Mouse (Mus musculus) forebrain, embryonic 14.5 days (tissue): ENCODE measurements at regions not wholly inside any gene's neighbourhood (a gene's known extent, or its start where the extent isn't known, plus 50 kb on each side); places are given as distances from the start of the nearest gene placed in this dataset.

Experiments used
- ATAC-seq: fragments of 200-750 bp; cut with Nextera tagmentation; 2 replicates; pipeline ENCODE4 v1.8.0; 2017; ENCODE audit warnings: mild to moderate bottlenecking, moderate library complexity
- DNase-seq: peaks from one replicate; pipeline ENCODE4 v3.0.0-alpha.2; 2015; ENCODE audit warnings: low spot score
- H3K27ac ChIP-seq: fragments of 300-500 bp; sonication (generic); 2 replicates; pipeline ENCODE4 v1.5.1; 2014; ENCODE audit warnings: low read depth, mild to moderate bottlenecking, control low read depth, low read length, moderate library complexity
- H3K27me3 ChIP-seq: fragments of 300-500 bp; sonication (generic); replicated peaks from 2 replicates; pipeline ENCODE4 v1.6.1; 2014; ENCODE audit warnings: low read length, control low read depth, mixed read lengths; ENCODE audit not compliant: control insufficient read depth, insufficient read depth
- H3K36me3 ChIP-seq: fragments of 300-500 bp; sonication (generic); 2 replicates; pipeline ENCODE4 v1.6.1; 2014; ENCODE audit warnings: low read length, control low read depth; ENCODE audit not compliant: control insufficient read depth, insufficient read depth
- H3K4me1 ChIP-seq: fragments of 300-500 bp; sonication (generic); 2 replicates; pipeline ENCODE4 v1.6.1; 2014; ENCODE audit warnings: antibody characterized with exemption, low read length, control low read depth; ENCODE audit not compliant: control insufficient read depth, insufficient read depth
- H3K4me2 ChIP-seq: fragments of 300-500 bp; sonication (generic); 2 replicates; pipeline ENCODE4 v1.6.1; 2014; ENCODE audit warnings: mild to moderate bottlenecking, control low read depth, low read length
- H3K4me3 ChIP-seq: fragments of 300-500 bp; sonication (generic); 2 replicates; pipeline ENCODE4 v1.5.1; 2014; ENCODE audit warnings: low read depth, low read length, control low read depth
- H3K9ac ChIP-seq: fragments of 300-500 bp; sonication (generic); 2 replicates; pipeline ENCODE4 v1.6.1; 2014; ENCODE audit warnings: mild to moderate bottlenecking, low read length, control low read depth, moderate library complexity
- H3K9me3 ChIP-seq: fragments of 300-500 bp; sonication (generic); replicated peaks from 2 replicates; pipeline ENCODE4 v1.6.1; 2016; ENCODE audit warnings: low read length, control low read depth, mixed read lengths; ENCODE audit not compliant: control insufficient read depth
- WGBS: fragments of 180-500 bp; shearing (Covaris S2); extraction: QIAGEN DNeasy Blood & Tissue Kit; methylation state at CpG from one replicate; pipeline ENCODE4 v1.1.7; 2014; 5-methylcytosine and 5-hydroxymethylcytosine counted together

DNA sequence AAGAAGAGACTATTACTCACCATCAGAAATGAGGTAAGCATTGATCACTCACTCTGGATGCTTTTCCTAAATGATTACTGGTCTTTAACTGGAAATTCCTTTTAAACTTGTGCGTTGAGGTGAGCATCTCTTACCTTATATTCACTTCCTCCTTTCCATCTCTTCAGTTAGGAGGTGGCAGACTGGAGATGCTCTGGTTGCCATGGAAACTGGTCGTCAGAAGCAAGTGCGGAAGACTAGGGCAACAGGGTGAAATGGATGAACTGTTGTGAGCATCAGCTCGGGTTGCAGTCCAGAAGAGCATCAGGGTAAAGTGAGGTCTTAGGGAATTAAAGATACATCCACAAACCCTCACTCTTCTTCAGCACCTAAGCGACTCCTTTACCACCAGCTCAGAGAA, 86.2 kb upstream of the Rab3gap2 start:
- no peak for ATAC-seq
- no peak overlapping the region for H3K4me2 ChIP-seq
- H3K4me1 ChIP-seq: no peaks in the 10 kb centered on the region
- H3K9me3 ChIP-seq: no peaks in the 10 kb centered on the region
- H3K27ac ChIP-seq: no peak overlapping the region
- no peaks in the 10 kb centered on the region for H3K36me3 ChIP-seq
- 62% methylated on average over 5 of the region's 5 CpGs for WGBS
- H3K27me3 ChIP-seq: no peaks in the 10 kb centered on the region
- H3K4me3 ChIP-seq: no peak overlapping the region
- DNase-seq: peak; percentile 6
- no peak overlapping the region for H3K9ac ChIP-seq

DNA sequence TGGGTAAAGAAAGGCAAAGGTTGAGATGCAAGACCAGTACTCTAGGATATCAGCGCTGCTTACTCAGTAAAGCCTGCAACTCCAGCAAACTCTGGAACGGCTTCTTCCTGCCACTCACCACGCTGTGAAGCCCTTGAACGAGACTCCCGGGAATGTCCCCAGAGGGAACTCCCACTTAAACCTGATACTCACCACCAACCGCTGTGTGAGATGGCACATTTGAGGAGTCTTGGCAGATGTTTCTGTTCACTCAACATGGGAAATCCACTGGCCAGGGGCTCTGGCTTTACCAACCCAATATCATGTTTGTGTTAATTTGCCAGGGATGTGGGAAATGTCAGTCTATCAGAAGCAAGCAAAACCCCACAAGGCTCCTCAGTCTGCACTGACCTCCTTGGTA, 90.2 kb upstream of the Rab3gap2 start:
- WGBS: 90% methylated on average over 6 of the region's 6 CpGs
- H3K9ac ChIP-seq: no peak overlapping the region
- H3K4me3 ChIP-seq: no peak overlapping the region
- no peaks in the 10 kb centered on the region for H3K36me3 ChIP-seq
- ATAC-seq (no peak), DNase-seq (no peak)
- no peaks in the 10 kb centered on the region; the same call in 1 of the 2 replicates for H3K4me1 ChIP-seq
- H3K4me2 ChIP-seq: no peak overlapping the region
- no peaks in the 10 kb centered on the region for H3K27me3 ChIP-seq
- H3K27ac ChIP-seq: no peak overlapping the region
- H3K9me3 ChIP-seq: no peaks in the 10 kb centered on the region

DNA sequence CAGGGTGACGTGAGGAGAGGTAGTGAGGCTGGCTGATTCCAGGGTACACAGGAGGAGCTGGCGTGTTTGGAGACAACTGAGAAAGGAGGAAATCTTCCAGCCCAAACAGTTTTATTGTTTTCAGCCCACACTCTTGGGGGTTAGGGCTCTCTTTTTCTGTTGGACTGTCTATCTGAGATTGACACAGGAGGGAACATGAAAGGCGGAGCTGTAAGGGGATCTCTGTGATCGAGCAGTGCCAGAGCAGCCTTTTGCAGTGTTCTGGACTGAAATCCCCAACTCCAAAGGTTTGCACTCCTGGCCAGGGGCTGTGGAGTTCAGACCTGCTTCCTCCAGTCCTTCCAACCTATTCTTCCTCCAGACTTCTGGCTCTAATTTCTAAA, 91.9 kb upstream of the Rab3gap2 start:
- ATAC-seq: no peak

DNA sequence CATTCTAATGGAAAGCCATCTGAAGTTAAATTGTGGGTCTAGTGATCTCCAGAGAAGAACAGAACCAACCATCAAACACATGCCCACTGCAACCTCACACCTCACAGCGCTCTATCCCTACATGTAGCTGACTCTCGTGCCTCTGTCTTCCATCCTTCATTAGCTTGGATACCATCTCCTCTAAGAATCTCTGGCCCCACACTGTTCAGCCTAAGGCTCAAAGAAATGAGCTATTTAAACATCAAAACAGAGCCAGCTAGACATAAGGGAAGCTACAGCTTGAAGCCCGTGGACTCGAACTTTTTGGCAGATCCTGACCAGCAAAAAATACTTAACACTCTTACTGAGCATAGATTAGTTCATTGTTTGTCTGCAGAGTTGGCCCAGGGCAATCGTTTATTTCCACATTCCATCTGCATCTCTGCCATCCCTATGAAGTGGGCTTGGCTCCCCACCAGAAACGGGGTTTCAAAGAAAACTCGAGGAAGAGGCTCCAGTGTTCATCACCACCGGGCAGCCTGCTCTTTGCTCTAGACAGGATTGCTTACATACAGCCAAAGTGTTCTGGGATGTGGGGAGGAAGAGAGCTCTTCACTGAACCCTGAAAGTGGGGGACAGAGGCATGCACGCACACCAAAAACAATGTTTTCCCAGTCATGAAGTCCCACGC, 92.4 kb upstream of the Rab3gap2 start:
- Histone ChIP-seq H3K36me3 (no peaks in the 10 kb centered on the region), H3K9me3 (no peaks in the 10 kb centered on the region), H3K4me2 (no peak overlapping the region), H3K4me1 (no peaks in the 10 kb centered on the region; the same call in 1 of the 2 replicates), H3K4me3 (no peak overlapping the region), H3K27ac (no peak overlapping the region), H3K27me3 (no peaks in the 10 kb centered on the region), H3K9ac (no peak overlapping the region)
- WGBS: 56% methylated on average over 10 of the region's 10 CpGs
- DNase-seq (peak; percentile 45), ATAC-seq (peak; percentile 34; the same call in 1 of the 2 replicates)

More for the DNA sequence above, 91.9 kb upstream of the Rab3gap2 start:
- DNase-seq: no peak
- H3K27ac ChIP-seq: no peak overlapping the region
- no peaks in the 10 kb centered on the region; the same call in 1 of the 2 replicates for H3K4me1 ChIP-seq
- no peak overlapping the region for H3K9ac ChIP-seq
- no peak overlapping the region for H3K4me3 ChIP-seq
- H3K9me3 ChIP-seq: no peaks in the 10 kb centered on the region
- H3K36me3 ChIP-seq: no peaks in the 10 kb centered on the region
- H3K27me3 ChIP-seq: no peaks in the 10 kb centered on the region
- H3K4me2 ChIP-seq: no peak overlapping the region
- 63% methylated on average over 4 of the region's 4 CpGs for WGBS

DNA sequence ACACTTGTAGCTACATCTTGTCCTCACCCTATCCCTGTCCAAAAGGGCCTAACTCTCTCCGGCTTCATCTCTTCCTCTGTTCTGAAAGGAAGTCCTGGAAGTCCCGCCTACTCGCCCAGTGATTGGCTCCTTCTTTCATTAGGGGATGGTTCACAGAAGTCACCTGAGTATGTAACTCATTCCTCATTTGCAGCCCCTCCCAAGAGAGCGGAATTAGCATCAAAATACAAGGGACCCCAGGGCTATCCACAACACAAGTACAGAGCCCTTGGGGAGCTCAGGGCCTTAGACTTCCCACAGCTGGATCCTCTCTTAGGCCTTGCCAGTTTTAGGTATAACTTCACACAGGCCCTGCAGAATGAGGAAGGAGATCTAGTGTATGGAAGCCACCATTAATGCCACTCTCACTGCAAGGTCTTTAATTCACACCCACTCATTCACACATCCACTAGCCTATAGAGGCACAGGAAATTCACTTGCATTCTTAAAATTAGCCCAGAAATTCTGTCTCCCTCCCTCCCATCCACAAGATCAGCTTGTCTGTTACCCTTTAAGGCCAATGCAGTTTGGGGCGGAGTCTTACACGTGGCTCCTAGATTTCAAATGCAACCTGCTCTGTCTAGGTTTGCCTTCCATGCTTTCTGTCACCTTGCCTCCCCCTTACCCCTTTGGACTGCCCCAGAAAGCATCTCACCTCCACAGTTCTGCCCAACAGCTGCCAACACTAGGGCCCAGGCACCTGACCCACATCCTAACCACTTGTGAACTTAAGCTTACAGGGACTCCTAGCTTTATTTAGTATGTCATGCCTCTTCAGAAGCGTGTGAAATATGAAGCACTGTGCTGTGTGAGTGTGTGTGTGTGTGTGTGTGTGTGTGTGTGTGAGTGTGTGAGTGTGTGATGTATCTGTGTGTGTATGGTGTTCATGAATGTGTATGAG, 98.7 kb upstream of the Rab3gap2 start:
- Histone ChIP-seq H3K9ac (no peak overlapping the region), H3K36me3 (no peaks in the 10 kb centered on the region), H3K27ac (no peak overlapping the region), H3K4me1 (no peaks in the 10 kb centered on the region), H3K9me3 (no peaks in the 10 kb centered on the region), H3K4me3 (no peak overlapping the region), H3K27me3 (no peaks in the 10 kb centered on the region), H3K4me2 (no peak overlapping the region)
- no peak for ATAC-seq
- no peak for DNase-seq
- 34% methylated on average over 7 of the region's 7 CpGs for WGBS

DNA sequence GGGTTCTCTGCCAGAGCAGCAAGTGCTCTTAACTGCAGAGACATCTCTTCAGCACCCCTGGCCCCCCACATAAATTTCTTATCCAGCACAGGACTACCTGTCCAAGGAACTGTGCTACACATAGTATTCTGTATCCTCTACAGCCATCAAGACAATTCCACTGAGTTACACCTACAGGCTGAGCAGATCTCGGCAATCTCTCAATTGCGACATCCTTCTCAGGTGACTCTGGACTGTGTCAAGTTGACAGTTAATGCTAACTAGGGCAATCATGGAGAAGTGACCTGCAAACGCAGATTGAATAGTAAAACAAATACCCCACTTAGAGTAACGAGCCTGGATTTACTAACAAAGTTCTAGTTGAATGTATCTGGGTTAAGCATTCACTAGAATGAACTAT, 100.1 kb upstream of the Rab3gap2 start:
- Histone ChIP-seq H3K27ac (no peak overlapping the region), H3K36me3 (no peaks in the 10 kb centered on the region), H3K4me3 (no peak overlapping the region), H3K27me3 (no peaks in the 10 kb centered on the region), H3K9ac (no peak overlapping the region), H3K4me1 (peaks cover 7% of the 10 kb centered on the region), H3K9me3 (no peaks in the 10 kb centered on the region), H3K4me2 (no peak overlapping the region)
- no peak for DNase-seq
- ATAC-seq: no peak
- WGBS: 85% methylated on average over 4 of the region's 4 CpGs

DNA sequence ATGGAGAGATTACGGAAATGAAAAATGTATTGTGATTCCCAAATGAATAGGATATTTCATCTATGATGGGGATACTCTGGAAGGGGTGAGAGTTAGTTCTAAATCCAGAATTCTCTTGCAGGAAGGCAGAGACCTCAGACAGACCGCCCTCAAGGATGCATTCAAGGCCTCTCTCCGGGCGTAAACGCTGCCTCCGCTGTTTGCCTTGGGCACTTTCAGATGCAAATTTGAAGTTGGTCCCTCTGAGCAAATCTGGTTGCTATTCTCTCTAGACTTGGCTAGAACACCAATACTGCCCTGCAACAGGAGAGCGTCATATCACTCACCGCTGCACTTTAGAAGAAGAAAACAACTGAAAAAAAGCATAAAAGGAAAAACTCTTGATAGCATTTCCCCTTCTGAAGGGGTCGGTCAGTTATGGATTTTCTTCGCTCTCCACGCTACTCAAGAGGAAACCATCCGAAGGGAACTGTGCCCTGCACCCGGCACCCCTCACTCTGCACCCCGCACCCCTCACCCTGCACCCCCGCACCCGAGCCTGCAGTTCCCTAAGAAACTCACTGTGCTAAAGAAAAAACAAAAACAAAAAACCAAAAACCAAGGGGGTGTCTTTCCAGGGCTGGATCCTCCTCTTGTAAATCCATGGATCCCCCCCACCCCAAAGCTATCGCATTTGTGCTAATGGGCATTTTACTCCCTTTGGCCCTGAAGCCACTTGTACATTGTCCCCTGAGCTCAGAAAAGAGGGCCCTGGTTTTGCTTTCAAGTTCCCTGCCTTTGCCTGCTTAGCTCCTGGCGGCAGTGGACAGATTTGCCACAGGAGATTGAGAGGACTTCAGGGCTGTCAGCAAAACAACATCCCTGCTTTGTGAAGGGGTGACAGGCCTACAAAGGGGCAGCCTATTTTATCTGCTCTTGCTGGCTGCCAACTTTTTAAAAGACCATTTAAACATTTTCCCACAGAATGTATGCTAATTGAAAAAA, 99.9 kb upstream of the Mark1 start:
- DNase-seq (peak; percentile 73), ATAC-seq (peak; percentile 79)
- WGBS: 9% methylated on average over 18 of the region's 18 CpGs
- no peaks in the 10 kb centered on the region for H3K27me3 ChIP-seq
- H3K4me2 ChIP-seq: peak overlapping the region; percentile 24
- no peak overlapping the region; the same call in 1 of the 2 replicates for H3K9ac ChIP-seq
- peak overlapping the region; percentile 39; the same call in 1 of the 2 replicates for H3K27ac ChIP-seq
- H3K36me3 ChIP-seq: no peaks in the 10 kb centered on the region
- H3K9me3 ChIP-seq: no peaks in the 10 kb centered on the region
- no peak overlapping the region for H3K4me3 ChIP-seq
- H3K4me1 ChIP-seq: peaks cover 11% of the 10 kb centered on the region

DNA sequence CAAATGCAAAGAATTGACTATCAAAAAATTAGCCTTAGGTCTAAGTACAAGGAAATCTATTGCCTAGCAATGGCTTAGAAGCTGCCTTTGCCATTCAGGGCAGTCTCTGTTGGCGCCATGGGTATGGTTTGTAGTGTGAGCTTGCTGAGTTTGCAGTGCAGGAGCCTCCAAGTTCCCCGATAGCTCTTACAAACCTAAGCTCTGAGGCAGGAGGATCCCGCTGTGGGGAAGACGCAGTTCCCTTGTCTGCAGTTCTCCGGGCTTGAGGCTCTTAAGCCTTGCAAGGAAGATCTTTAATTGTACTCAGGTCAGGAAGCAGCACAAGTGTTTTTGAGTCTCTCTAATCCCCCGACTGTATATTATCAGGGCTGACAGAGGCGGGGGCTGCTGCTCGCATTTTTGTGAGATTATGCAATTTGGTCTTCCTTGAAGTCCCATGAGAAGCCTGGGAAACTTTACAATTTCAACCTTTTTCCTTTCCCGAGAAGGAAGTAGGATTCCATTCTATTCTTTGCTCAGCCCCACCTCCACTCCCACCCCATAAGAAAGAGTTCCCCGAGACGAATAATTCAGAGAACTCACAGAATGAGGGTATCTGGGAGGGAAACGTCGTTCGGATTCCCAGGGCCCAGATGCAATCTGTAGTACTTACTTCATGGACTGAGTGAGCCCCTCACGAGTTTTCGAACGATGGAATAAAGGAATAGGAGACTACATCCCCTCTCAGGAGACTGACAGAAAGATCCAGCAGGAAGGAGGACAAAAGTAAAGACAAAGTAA, 99.0 kb upstream of the Mark1 start:
- DNase-seq (peak; percentile 26), ATAC-seq (peak; percentile 24; the same call in 1 of the 2 replicates)
- Histone ChIP-seq H3K36me3 (no peaks in the 10 kb centered on the region), H3K4me3 (no peak overlapping the region), H3K9me3 (no peaks in the 10 kb centered on the region), H3K9ac (no peak overlapping the region; the same call in 1 of the 2 replicates), H3K4me1 (peaks cover 11% of the 10 kb centered on the region), H3K4me2 (peak overlapping the region; percentile 24), H3K27ac (peak overlapping the region; percentile 39; the same call in 1 of the 2 replicates), H3K27me3 (no peaks in the 10 kb centered on the region)
- WGBS: 4% methylated on average over 17 of the region's 17 CpGs
